Mouse (Mus musculus): Measurements from ENCODE around the gene Ush2a. TPM values are rescaled to one million over a fixed set of nuclear protein-coding genes. Genes with fewer than 3 reads are reported as not detected.

Gene Ush2a
- total and polyA plus RNA-seq, 3 experiments, result under 0.01 to 0.04 TPM; not detected in 1

DNA sequence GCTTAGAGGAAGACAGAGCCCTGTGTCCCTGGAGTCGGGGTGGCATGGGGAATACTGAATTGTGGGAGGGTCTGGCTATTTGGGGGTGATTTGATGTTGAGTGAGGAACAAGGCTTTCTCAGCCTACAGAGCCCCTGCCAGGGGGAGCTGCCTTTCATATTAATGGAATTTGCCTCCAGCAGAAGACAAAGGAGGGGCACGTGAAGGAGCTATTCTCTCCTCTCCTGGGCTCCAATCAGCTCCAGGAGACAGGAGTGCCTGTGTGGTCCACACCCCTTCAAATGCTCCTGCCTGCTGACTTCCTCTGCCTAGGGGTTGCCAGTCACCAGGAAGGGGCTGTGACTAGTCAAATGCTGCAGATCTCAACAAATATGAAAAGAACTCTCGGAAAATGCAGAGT is 398.5 kb downstream of the Ush2a start:
- no peak overlapping the region for H3K27ac ChIP-seq (ENCODE audit: control insufficient read depth, low read depth, low read length)
- no peak for DNase-seq (ENCODE audit: low read depth, low spot score)
- no peaks in the 10 kb centered on the region for H3K79me2 ChIP-seq (ENCODE audit: control insufficient read depth, insufficient read depth, low read length, poor library complexity)
- no peaks in the 10 kb centered on the region; a peak in 1 of 4 replicates for H3K27me3 ChIP-seq (ENCODE audit: control insufficient read depth in 1 of 2, insufficient read depth in 2 of 2, low read length in 2 of 2)
- no peaks in the 10 kb centered on the region for H3K36me3 ChIP-seq (ENCODE audit: control insufficient read depth in 1 of 2, insufficient read depth in 2 of 2, low read length in 2 of 2)
- no peaks in the 10 kb centered on the region for H3K9me3 ChIP-seq (replicated peaks; ENCODE audit: insufficient read depth, low read length)
- no peaks in the 10 kb centered on the region for H3K4me1 ChIP-seq (ENCODE audit: control insufficient read depth in 1 of 2, insufficient read depth in 2 of 2, low read length in 2 of 2)
- no peak overlapping the region for H3K4me3 ChIP-seq (ENCODE audit: control insufficient read depth in 1 of 2, insufficient read depth in 1 of 2, low read depth in 2 of 2, low read length in 2 of 2)
- TF ChIP-seq CTCF (IDR thresholded peaks at IDR 0.05 in 2 of 3, conservative IDR thresholded peaks at IDR 0.05 in 1 of 3; ENCODE audit: control insufficient read depth in 1 of 3, insufficient read depth in 1 of 3, low read depth in 2 of 3, low read length in 3 of 3, poor library complexity in 1 of 3, severe bottlenecking in 1 of 3), result no peak
- no peak for TF ChIP-seq MYC (IDR thresholded peaks at IDR 0.05; ENCODE audit: low read depth, low read length)
- TF ChIP-seq ELF1 (IDR thresholded peaks at IDR 0.05; ENCODE audit: low read depth, low read length), result no peak
- no peak for TF ChIP-seq SMC3 (IDR thresholded peaks at IDR 0.05; ENCODE audit: low read depth, low read length)
- no peak for TF ChIP-seq ZC3H11A (IDR thresholded peaks at IDR 0.05; ENCODE audit: low read depth, low read length)
- TF ChIP-seq BHLHE40 (IDR thresholded peaks at IDR 0.05; ENCODE audit: borderline replicate concordance, low read depth, low read length), result no peak
- TF ChIP-seq ZMIZ1 (IDR thresholded peaks at IDR 0.05; ENCODE audit: low read depth, low read length), result no peak
- TF ChIP-seq EP300 (IDR thresholded peaks at IDR 0.05; ENCODE audit: low read depth in 1 of 2, low read length in 2 of 2), result no peak
- no peak for TF ChIP-seq MEF2A (IDR thresholded peaks at IDR 0.05; ENCODE audit: extremely low read depth, insufficient replicate concordance, low read depth, low read length, poor library complexity, severe bottlenecking)
- TF ChIP-seq JUND (IDR thresholded peaks at IDR 0.05; ENCODE audit: low read depth, low read length), result no peak
- TF ChIP-seq MYB (IDR thresholded peaks at IDR 0.05; ENCODE audit: low read depth, low read length), result no peak
- TF ChIP-seq CHD1 (IDR thresholded peaks at IDR 0.05; ENCODE audit: low read depth, low read length), result no peak
- no peak for TF ChIP-seq MAFK (IDR thresholded peaks at IDR 0.05; ENCODE audit: borderline replicate concordance, low read depth, low read length)
- TF ChIP-seq KAT2A (conservative IDR thresholded peaks at IDR 0.05; ENCODE audit: low read depth, low read length), result no peak
- no peak for TF ChIP-seq TAL1 (IDR thresholded peaks at IDR 0.05; ENCODE audit: low read length)
- no peak overlapping the region for H3K9ac ChIP-seq (ENCODE audit: control insufficient read depth, low read depth, low read length, poor library complexity, severe bottlenecking)

DNA sequence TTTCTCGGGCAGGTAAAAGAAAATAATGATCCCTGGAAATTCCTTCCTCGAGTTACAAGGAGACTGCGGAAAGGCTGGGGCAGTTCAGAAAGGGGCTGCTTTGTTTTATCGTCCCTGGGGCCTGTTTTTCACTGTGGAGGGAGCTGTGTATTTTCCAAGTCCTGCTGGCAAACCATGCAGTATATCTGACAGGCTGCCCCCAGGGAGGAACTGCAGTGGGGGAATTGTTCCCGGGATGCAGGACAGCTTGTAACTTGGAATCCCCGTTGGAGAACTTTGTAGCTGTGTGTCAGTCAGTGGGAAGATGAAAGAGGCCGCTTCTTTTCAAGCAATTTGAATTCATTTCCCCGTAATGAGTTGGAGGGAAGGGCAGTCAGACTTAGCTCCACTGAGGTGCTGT is 399.1 kb downstream of the Ush2a start:
- TF ChIP-seq ELF1 (IDR thresholded peaks at IDR 0.05; ENCODE audit: low read depth, low read length) (no peak), USF2 (IDR thresholded peaks at IDR 0.05; ENCODE audit: borderline replicate concordance in 1 of 2, insufficient read depth in 1 of 2, low read depth in 1 of 2, low read length in 2 of 2) (no peak), HCFC1 (IDR thresholded peaks at IDR 0.05; ENCODE audit: low read depth, low read length) (no peak), JUND (IDR thresholded peaks at IDR 0.05; ENCODE audit: low read depth, low read length) (no peak), MXI1 (IDR thresholded peaks at IDR 0.05; ENCODE audit: low read depth, low read length) (no peak), GABPA (IDR thresholded peaks at IDR 0.05; ENCODE audit: low read depth, low read length) (no peak), UBTF (IDR thresholded peaks at IDR 0.05; ENCODE audit: borderline replicate concordance, insufficient read depth, low read depth, low read length) (no peak), RAD21 (IDR thresholded peaks at IDR 0.05; ENCODE audit: low read depth, low read length) (no peak), ZNF384 (IDR thresholded peaks at IDR 0.05; ENCODE audit: low read depth, low read length) (no peak), MAFK (IDR thresholded peaks at IDR 0.05; ENCODE audit: borderline replicate concordance, low read depth, low read length) (no peak), TAL1 (IDR thresholded peaks at IDR 0.05; ENCODE audit: low read length) (no peak), SIN3A (IDR thresholded peaks at IDR 0.05; ENCODE audit: low read length) (no peak), TCF12 (IDR thresholded peaks at IDR 0.05; ENCODE audit: low read depth, low read length) (no peak), SMC3 (IDR thresholded peaks at IDR 0.05; ENCODE audit: low read depth, low read length) (no peak)
- Histone ChIP-seq H3K27ac (ENCODE audit: control insufficient read depth, low read depth, low read length) (no peak overlapping the region), H3K36me3 (ENCODE audit: control insufficient read depth in 1 of 2, insufficient read depth in 2 of 2, low read length in 2 of 2) (no peaks in the 10 kb centered on the region), H3K79me2 (ENCODE audit: control insufficient read depth, insufficient read depth, low read length, poor library complexity) (no peaks in the 10 kb centered on the region), H3K9me3 (replicated peaks; ENCODE audit: insufficient read depth, low read length) (no peaks in the 10 kb centered on the region), H3K4me3 (ENCODE audit: control insufficient read depth in 1 of 2, insufficient read depth in 1 of 2, low read depth in 2 of 2, low read length in 2 of 2) (no peak overlapping the region), H3K4me1 (ENCODE audit: control insufficient read depth in 1 of 2, insufficient read depth in 2 of 2, low read length in 2 of 2) (no peaks in the 10 kb centered on the region), H3K27me3 (ENCODE audit: control insufficient read depth in 1 of 2, insufficient read depth in 2 of 2, low read length in 2 of 2) (no peaks in the 10 kb centered on the region; a peak in 1 of 4 replicates), H3K9ac (ENCODE audit: control insufficient read depth, low read depth, low read length, poor library complexity, severe bottlenecking) (no peak overlapping the region)
- no peak for DNase-seq (ENCODE audit: low read depth, low spot score)

Measured in MEL (cell line).